Mouse (Mus musculus) cerebellum, postnatal 36 days (tissue): ENCODE measurements around the gene Il1r1.

Source experiments
- DNase-seq, 2 experiments: peaks; one replicate each; pipeline ENCODE4 v3.0.0; 2021 to 2022; ENCODE audit warnings: mixed read lengths in 2 of 2

Il1r1 gene

GRCm38 (mm10) chr1:40324457-40324856 lies 99.6 kb downstream of the Il1r1 start, which contains the start of gene Il1rl2:
TSS of gene Il1rl2 (plus strand) at chr1:40324610.
- no peak for DNase-seq

GRCm38 (mm10) chr1:40324955-40325702 lies 100.2 kb downstream of the Il1r1 start:
- DNase-seq, result no peak

- DNase-seq, result no peak
These were observed 100.9 kb downstream of the Il1r1 start for GRCm38 (mm10) chr1:40325711-40326327.

- DNase-seq, result no peak
These were observed 102.7 kb downstream of the Il1r1 start for GRCm38 (mm10) chr1:40327604-40328003.

- DNase-seq, result no peak
These were observed 104.6 kb downstream of the Il1r1 start for GRCm38 (mm10) chr1:40329526-40329925.

GRCm38 (mm10) chr1:40330181-40330580 lies 105.3 kb downstream of the Il1r1 start:
- DNase-seq, result no peak

- DNase-seq, result no peak
These were observed 114.5 kb downstream of the Il1r1 start for GRCm38 (mm10) chr1:40339346-40339745.

GRCm38 (mm10) chr1:40340102-40340501 lies 115.2 kb downstream of the Il1r1 start:
- no peak for DNase-seq

- DNase-seq, result no peak
These were observed 127.5 kb downstream of the Il1r1 start for GRCm38 (mm10) chr1:40352158-40352903.

GRCm38 (mm10) chr1:40352904-40353286 lies 128.0 kb downstream of the Il1r1 start:
- no peak for DNase-seq

- DNase-seq, result no peak
These were observed 129.8 kb downstream of the Il1r1 start for GRCm38 (mm10) chr1:40354665-40355064.

GRCm38 (mm10) chr1:40355431-40355843 lies 130.6 kb downstream of the Il1r1 start:
- DNase-seq, result no peak

GRCm38 (mm10) chr1:40355904-40356521 lies 131.1 kb downstream of the Il1r1 start:
- DNase-seq, result no peak

GRCm38 (mm10) chr1:40357921-40358320 lies 133.0 kb downstream of the Il1r1 start:
- DNase-seq, result no peak

- DNase-seq, result no peak
These were observed 133.5 kb downstream of the Il1r1 start for GRCm38 (mm10) chr1:40358351-40358750.

- DNase-seq, result no peak
These were observed 133.9 kb downstream of the Il1r1 start for GRCm38 (mm10) chr1:40358771-40359181.

GRCm38 (mm10) chr1:40359731-40360130 lies 134.9 kb downstream of the Il1r1 start:
- no peak for DNase-seq

- no peak for DNase-seq
These were observed 136.1 kb downstream of the Il1r1 start for GRCm38 (mm10) chr1:40360969-40361368.

- no peak for DNase-seq
These were observed 136.7 kb downstream of the Il1r1 start for GRCm38 (mm10) chr1:40361596-40361995.

GRCm38 (mm10) chr1:40362784-40363183 lies 137.9 kb downstream of the Il1r1 start:
- no peak for DNase-seq
